Mouse (Mus musculus) heart, postnatal 0 days (tissue): ENCODE measurements around the gene Dhcr24.

Experiments used
- CTCF ChIP-seq: IDR thresholded peaks from 2 replicates; pipeline ENCODE4 v1.5.1; 2016; ENCODE audit warnings: antibody characterized with exemption, control low read depth, low read depth
- EP300 ChIP-seq: IDR thresholded peaks from 2 replicates; pipeline ENCODE4 v1.6.1; 2016; ENCODE audit warnings: antibody characterized with exemption, low read depth

- TF ChIP-seq EP300 (no peak), CTCF (no peak)
Observed at GRCm38 (mm10) chr4:106600770-106601169, 39.9 kb downstream of the Dhcr24 start.
